Comparison of ENCODE assay signal across 23 mouse cellular contexts in the genomic region with DNA sequence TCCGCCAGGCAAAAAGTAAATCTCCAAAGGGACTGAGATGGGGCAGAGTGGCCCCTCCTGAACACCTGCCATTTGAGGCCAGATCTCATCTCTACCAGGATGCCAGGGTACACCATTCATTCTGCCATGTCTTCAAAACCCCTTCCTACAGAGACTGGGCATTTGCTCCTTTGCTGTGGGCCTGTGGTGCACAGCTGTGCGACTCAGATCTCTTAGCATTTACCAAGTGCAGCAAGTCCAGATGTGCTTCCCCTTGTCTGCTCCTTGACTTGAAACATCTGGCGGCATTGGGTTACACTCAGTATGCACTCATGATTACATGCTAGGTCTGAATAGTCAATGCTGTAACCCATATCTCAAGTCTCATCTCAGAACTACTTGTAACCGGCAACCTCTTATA. TPM values are rescaled to one million over a fixed set of nuclear protein-coding genes. Genes with fewer than 3 reads are reported as not detected.
DNase-seq lines count a peak whose midpoint lies in the region; ATAC-seq and TF ChIP-seq lines count a peak whose summit lies in the region.
"Had no signal": no experiment of that assay in that cellular context is flagged by ENCODE, and none has a peak within 500 bp of the region (broad histone marks: within the 10 kb centered on the region; RNA-seq: fewer than 3 reads in every experiment).

No protein-coding gene starts in this region.

- no peak for TF ChIP-seq POLR2A in cerebellum, adult 2 months (IDR thresholded peaks at IDR 0.05; ENCODE audit: borderline replicate concordance, insufficient read depth, low read length)

- no peaks in the 10 kb centered on the region for H3K9me3 ChIP-seq in lung, embryonic 15.5 days
- H3K9me3 ChIP-seq in limb, embryonic 13.5 days = no peaks in the 10 kb centered on the region
- H3K9me3 ChIP-seq in forebrain, embryonic 10.5 days = no peaks in the 10 kb centered on the region
- H3K9me3 ChIP-seq: heart, embryonic 13.5 days had no signal

- H3K9ac ChIP-seq in lung, embryonic 15.5 days = no peak overlapping the region
- H3K9ac ChIP-seq in limb, embryonic 13.5 days = no peak overlapping the region
- H3K9ac ChIP-seq: heart, embryonic 13.5 days; liver, embryonic 14.5 days had no signal

- H3K36me3 ChIP-seq in lung, embryonic 15.5 days = no peaks in the 10 kb centered on the region
- no peaks in the 10 kb centered on the region for H3K36me3 ChIP-seq in limb, embryonic 13.5 days
- H3K36me3 ChIP-seq in forebrain, embryonic 10.5 days (replicated peaks) = no peaks in the 10 kb centered on the region
- H3K36me3 ChIP-seq: heart, embryonic 13.5 days had no signal

- no peaks in the 10 kb centered on the region for H3K4me1 ChIP-seq in lung, embryonic 15.5 days
- peaks cover 7% of the 10 kb centered on the region; the same call in 1 of the 2 replicates for H3K4me1 ChIP-seq in limb, embryonic 13.5 days
- H3K4me1 ChIP-seq in cerebellum, adult 2 months (ENCODE audit: control insufficient read depth, insufficient read depth, low read length) = no peaks in the 10 kb centered on the region
- 0 out of 2 replicates have a peak, but pooled peaks cover 2% of the 10 kb centered on the region for H3K4me1 ChIP-seq in forebrain, embryonic 10.5 days

- TF ChIP-seq CTCF in cerebellum, adult 2 months (IDR thresholded peaks at IDR 0.05; ENCODE audit: borderline replicate concordance, insufficient read depth, low read depth, low read length) = no peak

- no peak overlapping the region for H3K27ac ChIP-seq in lung, embryonic 15.5 days
- no peak overlapping the region for H3K27ac ChIP-seq in limb, embryonic 13.5 days
- no peak overlapping the region for H3K27ac ChIP-seq in cerebellum, adult 2 months (ENCODE audit: insufficient read depth, low read length)
- no peak overlapping the region for H3K27ac ChIP-seq in forebrain, embryonic 10.5 days
- H3K27ac ChIP-seq: heart, embryonic 13.5 days; layer of hippocampus, adult 2 months; liver, embryonic 14.5 days had no signal

- H3K27me3 ChIP-seq in lung, embryonic 15.5 days = no peaks in the 10 kb centered on the region
- H3K27me3 ChIP-seq in limb, embryonic 13.5 days = no peaks in the 10 kb centered on the region
- no peaks in the 10 kb centered on the region for H3K27me3 ChIP-seq in cerebellum, adult 2 months (ENCODE audit: control insufficient read depth, insufficient read depth, low read length)
- H3K27me3 ChIP-seq in forebrain, embryonic 10.5 days (ENCODE audit: poor library complexity, severe bottlenecking) = no peaks in the 10 kb centered on the region
- H3K27me3 ChIP-seq: heart, embryonic 13.5 days had no signal

- no peak for DNase-seq in lung, postnatal 25 days (ENCODE audit: low spot score)
- DNase-seq in thymus, postnatal 36 days = peak; percentile 29 to 58
- no peak for DNase-seq in cerebellum, adult 2 months
- no peak for DNase-seq in forebrain, embryonic 10.5 days (ENCODE audit: extremely low spot score, low spot score)
- DNase-seq: adrenal gland, postnatal 25 days; cerebellum, adult 11-12 months; cerebellum, postnatal 25 days; embryo, embryonic 11 days; gastrocnemius, postnatal 14 days; heart, adult 18-20 months; heart, postnatal 4 days; kidney, adult 18-20 months; kidney, postnatal 14 days; lung, postnatal 36 days had no signal

- peak; percentile 39; the same call in 1 of the 2 replicates for ATAC-seq in lung, embryonic 15.5 days (ENCODE audit: borderline replicate concordance, extremely low read depth, low FRiP score, low TSS enrichment)
- ATAC-seq in activated CD4-positive, CD25-positive, alpha-beta regulatory T cell, adult 4 months = peak; percentile 14
- peak; percentile 67; the same call in 1 of the 2 replicates for ATAC-seq in limb, embryonic 13.5 days (ENCODE audit: low FRiP score, low read depth)
- ATAC-seq: forebrain, embryonic 14.5 days; hindbrain, embryonic 16.5 days; midbrain, embryonic 16.5 days had no signal

- no peak overlapping the region for H3K4me3 ChIP-seq in lung, embryonic 15.5 days
- no peak overlapping the region for H3K4me3 ChIP-seq in limb, embryonic 13.5 days
- no peak overlapping the region for H3K4me3 ChIP-seq in cerebellum, adult 2 months (replicated peaks; ENCODE audit: insufficient read depth, low read depth, low read length)
- H3K4me3 ChIP-seq in forebrain, embryonic 10.5 days = no peak overlapping the region
- H3K4me3 ChIP-seq: heart, embryonic 13.5 days; layer of hippocampus, adult 2 months had no signal

- WGBS in lung, embryonic 15.5 days = 67% methylated on average over 4 of the region's 4 CpGs
- WGBS in limb, embryonic 13.5 days = 61% methylated on average over 4 of the region's 4 CpGs
- WGBS in cerebellum, adult 2 months = 94% methylated on average over 4 of the region's 4 CpGs
- WGBS in forebrain, embryonic 10.5 days = 86% methylated on average over 4 of the region's 4 CpGs

- no peak overlapping the region for H3K4me2 ChIP-seq in lung, embryonic 15.5 days
- H3K4me2 ChIP-seq in limb, embryonic 13.5 days (replicated peaks) = no peak overlapping the region
- H3K4me2 ChIP-seq: heart, embryonic 13.5 days had no signal

RNA-seq across cellular contexts. Expression of a gene that starts 28.5 kb away (rescaled TPM):
- 2.9 and 4.1 TPM in 2 replicates for polyA plus RNA-seq in lung, embryonic 15.5 days (2015; fragmentation: Nextera tagmentation; extraction: Ambion mirVana)
- 10 to 100 TPM; 16.9 to 17.2 TPM for polyA plus RNA-seq in activated CD4-positive, CD25-positive, alpha-beta regulatory T cell, adult 4 months (2017; shearing (Covaris generic))
- 6.0 and 6.2 TPM in 2 replicates for polyA plus RNA-seq in limb, embryonic 13.5 days (2015; fragmentation: Nextera tagmentation; extraction: Ambion mirVana)
- 7.7 and 8.2 TPM in 2 replicates for polyA plus RNA-seq in cerebellum, adult 2 months (2012; rRNA removed)
- polyA plus RNA-seq in forebrain, embryonic 10.5 days (2016; fragmentation: Nextera tagmentation; extraction: Ambion mirVana) = 0.74 and 1.1 TPM in 2 replicates

Comparison
In these comparisons a context has a peak if more than half of its experiments do, and no peak if none do; other contexts are left out.
1. ATAC-seq: peak in every context shown above with its lines; median percentile 67 in limb, embryonic 13.5 days; 39 in lung, embryonic 15.5 days; 14 in activated CD4-positive, CD25-positive, alpha-beta regulatory T cell, adult 4 months.
2. DNase-seq: peak in thymus, postnatal 36 days (2 of 2); none in lung, postnatal 25 days (single experiment), cerebellum, adult 2 months (0 of 2) and forebrain, embryonic 10.5 days (single experiment).